Mouse (Mus musculus) brown adipose tissue, adult 24 weeks (tissue): ENCODE measurements around the gene Nolc1. TPM values are rescaled to one million over a fixed set of nuclear protein-coding genes. Genes with fewer than 3 reads are reported as not detected.
A peak's percentile ranks its signal among the peaks of the same experiment; 100 is the strongest.
"Not testable (repeated sequence)": the region's sequence is repeated elsewhere in the genome, so short reads cannot be mapped to it uniquely, and the experiment has no call there.

Source experiments
- H3K27ac ChIP-seq: fragments of 200-500 bp; replicated peaks from 2 replicates; pipeline ENCODE4 v1.5.1; 2012; ENCODE audit warnings: low read depth, mild to moderate bottlenecking, low read length
- H3K4me1 ChIP-seq: fragments of 200-500 bp; 2 replicates; pipeline ENCODE4 v1.6.1; 2012; ENCODE audit warnings: low read length, mixed read lengths; ENCODE audit not compliant: control insufficient read depth, insufficient read depth, insufficient read length
- H3K4me3 ChIP-seq: fragments of 200-500 bp; 2 replicates; pipeline ENCODE4 v1.5.1; 2012; ENCODE audit warnings: low read depth, mild to moderate bottlenecking, low read length, moderate library complexity; ENCODE audit not compliant: insufficient read depth
- polyA plus RNA-seq: library from polyadenylated mRNA; stranded (reverse); fragments of >200 nt; gene quantifications from 2 replicates; pipeline ENCODE4 v1.2.4, GENCODE M21; 2012; ENCODE audit not compliant: missing spikeins, insufficient read depth, insufficient read length

The Nolc1 gene
- polyA plus RNA-seq, 1 experiment, result 21.2 TPM

DNA sequence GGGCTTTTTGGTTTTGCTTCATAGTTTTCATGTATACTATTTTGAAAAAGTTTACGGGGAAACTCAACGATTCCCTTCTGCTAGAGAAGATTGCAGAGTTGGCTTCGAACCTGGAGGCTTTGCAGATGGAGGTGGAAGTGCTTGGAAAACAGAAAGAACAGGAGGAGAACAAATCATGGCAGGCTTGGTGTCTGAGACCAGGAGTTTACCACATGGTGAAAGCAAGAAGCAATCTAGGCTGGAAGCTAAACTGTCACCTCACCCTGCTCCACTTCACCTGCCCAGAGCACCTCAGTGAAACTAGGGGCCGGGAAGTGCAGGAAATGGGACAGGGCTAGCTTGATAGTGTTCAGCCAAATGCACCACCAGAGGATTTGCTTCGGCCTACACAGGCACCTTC, 20.7 kb downstream of the Nolc1 start:
- Histone ChIP-seq H3K4me3 (no peak overlapping the region), H3K4me1 (no peaks in the 10 kb centered on the region), H3K27ac (0 out of 2 replicates have a peak overlapping the region, but pooled peaks have one; percentile 0)

DNA sequence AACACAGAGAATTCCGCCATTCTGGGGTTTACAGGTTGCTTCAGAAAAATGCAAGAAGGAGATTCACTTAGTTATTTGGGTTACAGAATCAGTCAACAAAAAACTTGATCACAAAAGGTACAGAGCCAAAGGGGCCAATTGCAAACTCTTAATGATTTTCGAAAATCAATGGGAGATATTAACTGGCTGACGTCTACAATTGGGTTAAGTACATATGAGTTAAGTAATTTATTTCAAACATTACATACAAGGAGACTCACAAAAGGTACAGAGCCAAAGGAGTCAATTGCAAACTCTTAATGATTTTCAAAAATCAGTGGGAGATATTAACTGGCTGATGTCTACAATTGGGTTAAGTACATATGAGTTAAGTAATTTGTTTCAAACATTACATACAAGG, 23.9 kb downstream of the Nolc1 start:
- no peaks in the 10 kb centered on the region for H3K4me1 ChIP-seq
- H3K27ac ChIP-seq, result no peak overlapping the region
- no peak overlapping the region for H3K4me3 ChIP-seq

DNA sequence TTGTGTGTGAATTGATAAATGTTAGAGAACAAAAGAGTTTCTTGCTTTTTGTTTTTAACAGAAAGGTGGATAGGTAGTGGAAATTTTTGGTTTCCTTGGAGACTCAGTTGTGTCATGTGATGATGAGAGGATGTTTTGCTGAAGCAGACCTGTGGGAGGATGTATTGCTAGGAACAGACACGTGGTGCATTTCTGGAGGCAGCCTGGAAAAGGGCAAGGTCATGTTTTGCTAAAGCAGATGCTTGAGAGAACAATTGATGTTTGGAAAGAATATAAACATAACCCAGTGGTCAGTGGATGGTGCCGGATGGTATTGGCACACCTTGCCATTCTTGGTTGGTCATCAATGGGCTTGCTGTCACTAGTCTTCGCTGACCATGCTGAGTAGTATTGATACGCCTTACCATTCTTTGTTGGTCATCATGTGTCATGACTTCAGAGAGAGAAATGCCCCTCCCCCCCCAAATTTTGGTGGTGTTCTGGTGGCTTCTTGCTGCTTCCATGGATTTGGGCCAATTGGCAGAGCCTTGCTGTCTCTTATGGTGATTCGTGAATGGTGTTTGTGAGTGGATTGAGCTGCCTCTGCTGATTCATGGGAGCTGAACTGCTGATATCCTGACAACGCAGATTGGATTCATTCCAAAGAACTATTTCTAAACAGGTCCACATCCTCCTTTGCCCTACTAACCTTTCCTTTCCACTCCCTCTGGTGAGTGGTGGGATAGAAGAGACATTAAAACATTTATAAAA, 27.9 kb downstream of the Nolc1 start:
- no peaks in the 10 kb centered on the region for H3K4me1 ChIP-seq
- no peak overlapping the region for H3K4me3 ChIP-seq
- peak overlapping the region; percentile 23 for H3K27ac ChIP-seq

DNA sequence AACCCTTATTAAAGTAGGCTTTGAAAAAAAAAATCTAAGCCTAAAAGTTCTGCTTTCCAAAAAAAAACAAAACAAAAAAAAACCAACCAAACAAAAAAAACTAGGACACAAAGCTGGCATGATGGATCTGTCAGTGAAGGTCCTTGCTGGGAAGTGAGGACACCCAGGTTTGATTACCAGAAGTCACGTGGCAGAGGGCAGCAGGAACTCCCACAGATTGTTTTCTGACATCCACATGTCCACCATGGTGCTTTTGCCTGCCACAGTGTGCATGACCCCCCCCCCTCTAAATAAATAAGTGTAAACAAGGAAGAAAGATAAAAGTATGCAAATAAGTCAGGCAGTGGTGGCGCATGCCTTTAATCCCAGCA, 28.5 kb downstream of the Nolc1 start:
- peak overlapping the region; percentile 85 for H3K27ac ChIP-seq
- no peak overlapping the region for H3K4me3 ChIP-seq
- H3K4me1 ChIP-seq, result no peaks in the 10 kb centered on the region

DNA sequence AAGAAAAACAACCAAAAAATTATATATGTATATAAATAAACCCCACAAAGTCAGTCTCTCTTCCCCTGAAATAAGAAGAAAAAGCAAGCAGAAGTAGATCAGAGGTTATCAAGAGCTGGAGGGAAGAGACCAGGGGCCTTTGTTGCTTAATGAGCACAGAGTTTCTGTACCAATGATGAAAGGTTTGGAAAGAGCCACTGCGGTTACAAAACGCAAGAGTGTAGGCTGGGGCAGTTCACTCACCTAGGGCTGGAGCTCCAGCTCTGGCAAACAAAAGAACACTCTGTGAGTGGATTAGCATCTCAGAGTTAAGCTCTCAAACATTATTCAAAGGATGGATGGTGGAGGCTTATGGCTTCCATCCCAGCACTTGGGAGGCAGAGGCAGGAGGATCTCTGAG, 34.6 kb downstream of the Nolc1 start:
- H3K4me1 ChIP-seq, result no peaks in the 10 kb centered on the region
- no peak overlapping the region for H3K4me3 ChIP-seq
- no peak overlapping the region for H3K27ac ChIP-seq

DNA sequence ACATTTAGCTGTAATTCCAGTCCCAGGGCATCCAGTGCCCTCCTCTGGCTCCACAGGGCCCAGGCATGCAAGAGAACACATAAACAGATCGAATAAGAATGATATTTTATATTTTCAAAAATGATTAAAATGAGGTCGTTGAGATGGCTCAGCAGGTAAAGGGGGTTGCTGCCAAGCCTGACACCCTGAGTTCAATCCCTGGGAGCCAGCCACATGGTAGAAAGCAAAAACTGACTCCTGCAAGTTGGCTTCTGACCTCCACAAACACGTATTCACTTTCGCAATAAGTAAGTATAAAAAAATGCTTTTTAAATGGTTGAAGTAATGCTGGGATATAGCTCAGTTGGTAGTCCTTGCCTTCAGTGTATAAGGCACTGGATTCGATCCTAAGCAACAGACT, 35.1 kb downstream of the Nolc1 start:
- no peak overlapping the region for H3K4me3 ChIP-seq
- H3K27ac ChIP-seq, result no peak overlapping the region
- H3K4me1 ChIP-seq, result no peaks in the 10 kb centered on the region

DNA sequence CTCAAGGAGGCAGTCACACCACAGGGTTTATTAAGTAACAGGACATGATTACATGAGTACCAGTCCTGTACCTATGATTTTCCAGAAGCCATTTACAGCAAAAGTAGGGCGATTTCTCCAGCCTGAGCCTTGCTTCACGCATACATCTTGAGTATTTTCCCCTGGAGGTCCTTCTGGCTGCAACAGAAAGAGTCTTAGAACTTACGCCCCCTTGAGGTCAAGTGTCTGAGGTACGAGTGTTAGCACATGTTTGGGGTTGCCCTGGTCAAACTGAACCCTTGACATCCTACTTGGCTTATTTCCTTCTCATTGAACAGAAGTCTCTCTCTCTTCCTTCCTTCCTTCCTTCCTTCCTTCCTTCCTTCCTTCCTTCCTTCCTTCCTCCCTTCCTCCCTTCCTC, 39.0 kb downstream of the Nolc1 start:
- Histone ChIP-seq H3K27ac (no peak overlapping the region), H3K4me1 (no peaks in the 10 kb centered on the region), H3K4me3 (no peak overlapping the region)

DNA sequence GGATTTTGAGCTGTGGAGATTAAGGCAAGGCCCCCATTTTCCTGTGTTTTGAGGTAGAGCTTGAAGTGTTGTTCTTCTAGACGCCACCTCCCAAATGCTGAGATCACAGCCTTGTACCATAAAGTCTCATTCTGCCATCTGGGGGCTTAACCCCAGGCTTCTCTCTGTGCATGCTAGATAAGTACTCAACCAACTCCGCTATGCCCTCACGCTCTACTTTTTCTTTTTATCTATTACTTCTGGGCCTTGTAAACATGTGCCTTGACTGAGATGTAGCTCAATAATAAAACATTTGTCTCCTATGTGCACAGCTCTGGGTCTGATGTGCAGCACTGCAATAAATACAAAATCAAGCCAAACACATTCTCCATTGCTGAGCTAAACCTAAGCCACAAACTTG, 43.8 kb downstream of the Nolc1 start:
- H3K4me3 ChIP-seq, result no peak overlapping the region
- H3K4me1 ChIP-seq, result no peaks in the 10 kb centered on the region
- no peak overlapping the region for H3K27ac ChIP-seq

DNA sequence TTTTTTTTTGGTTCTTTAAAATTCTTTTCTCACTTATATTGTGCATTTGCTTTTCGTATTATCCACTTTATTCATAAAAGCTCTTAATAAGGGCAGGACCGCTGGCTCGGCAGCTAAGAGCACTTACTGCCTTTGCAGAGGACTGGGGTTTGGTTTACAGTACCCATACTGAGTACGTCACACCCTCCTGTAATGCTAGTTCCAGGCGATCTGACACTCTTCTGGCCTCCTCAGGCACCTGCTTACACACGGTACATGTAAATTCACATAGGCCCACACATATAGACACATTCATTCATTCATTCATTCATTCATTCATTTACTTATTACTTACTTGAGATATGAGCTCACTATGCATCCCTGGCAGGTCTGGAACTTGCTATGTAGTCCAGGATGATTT, 45.2 kb downstream of the Nolc1 start:
- Histone ChIP-seq H3K27ac (no peak overlapping the region), H3K4me1 (no peaks in the 10 kb centered on the region), H3K4me3 (no peak overlapping the region)

DNA sequence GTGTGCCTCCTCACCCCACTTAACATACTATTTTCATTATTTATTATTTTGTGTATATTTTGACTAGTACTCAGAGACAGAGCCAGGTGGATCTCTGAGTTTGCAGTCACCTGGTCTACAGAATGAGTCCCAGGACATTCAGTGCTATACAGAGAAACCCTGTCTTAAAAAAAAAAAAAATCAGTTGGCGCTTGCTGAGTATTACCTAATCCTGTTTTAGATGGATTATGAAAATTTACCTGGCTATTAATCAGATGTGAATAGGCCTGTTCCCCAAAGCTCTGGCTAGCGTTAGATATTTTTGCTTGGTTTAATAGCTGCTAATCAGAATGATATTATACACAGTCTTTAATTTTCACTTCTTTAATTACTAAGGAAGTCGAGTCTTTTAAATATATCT, 48.2 kb downstream of the Nolc1 start:
- Histone ChIP-seq H3K27ac (no peak overlapping the region), H3K4me1 (no peaks in the 10 kb centered on the region), H3K4me3 (no peak overlapping the region)

DNA sequence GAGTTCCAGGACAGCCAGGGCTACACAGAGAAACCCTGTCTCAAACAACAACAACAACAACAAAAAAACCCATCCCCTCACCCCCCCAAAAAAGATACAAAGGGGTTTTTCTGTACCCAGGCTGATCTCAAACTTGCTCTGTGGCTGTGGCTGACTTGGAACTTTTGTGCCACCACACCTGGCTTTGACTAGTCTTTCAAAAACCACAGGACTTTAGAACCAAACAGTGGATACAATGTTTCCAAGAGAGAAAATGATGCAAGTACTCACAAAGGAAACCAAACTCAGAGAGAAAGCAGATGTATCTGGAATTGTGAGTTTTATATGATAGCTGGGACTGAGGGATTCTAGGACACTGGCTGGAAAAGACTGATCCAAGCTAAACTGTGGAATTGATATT, 49.0 kb downstream of the Nolc1 start:
- Histone ChIP-seq H3K27ac (no peak overlapping the region), H3K4me3 (no peak overlapping the region)

DNA sequence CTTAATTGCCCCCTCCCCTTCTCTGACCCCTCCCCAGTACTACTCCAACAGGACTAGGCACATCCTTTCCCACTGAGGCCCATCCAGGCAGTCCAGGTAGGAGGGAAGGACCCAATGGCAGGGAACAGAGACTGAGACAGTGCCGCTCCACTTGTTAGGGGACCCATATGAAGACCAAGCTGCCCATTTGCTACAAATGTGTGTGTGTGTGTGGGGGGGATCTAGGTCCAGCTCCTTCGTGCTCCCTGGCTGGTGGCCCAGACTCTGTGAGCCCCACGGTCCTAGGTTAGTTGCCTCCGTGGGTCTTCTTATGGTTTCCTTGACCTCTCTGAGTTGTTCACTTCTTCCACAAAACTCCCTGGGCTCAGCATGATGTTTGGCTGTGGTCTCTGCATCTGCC, 50.6 kb downstream of the Nolc1 start:
- Histone ChIP-seq H3K4me3 (no peak overlapping the region), H3K4me1 (0 out of 2 replicates have a peak, but pooled peaks cover 2% of the 10 kb centered on the region), H3K27ac (no peak overlapping the region)

More for the DNA sequence above, 49.0 kb downstream of the Nolc1 start:
- no peaks in the 10 kb centered on the region for H3K4me1 ChIP-seq

DNA sequence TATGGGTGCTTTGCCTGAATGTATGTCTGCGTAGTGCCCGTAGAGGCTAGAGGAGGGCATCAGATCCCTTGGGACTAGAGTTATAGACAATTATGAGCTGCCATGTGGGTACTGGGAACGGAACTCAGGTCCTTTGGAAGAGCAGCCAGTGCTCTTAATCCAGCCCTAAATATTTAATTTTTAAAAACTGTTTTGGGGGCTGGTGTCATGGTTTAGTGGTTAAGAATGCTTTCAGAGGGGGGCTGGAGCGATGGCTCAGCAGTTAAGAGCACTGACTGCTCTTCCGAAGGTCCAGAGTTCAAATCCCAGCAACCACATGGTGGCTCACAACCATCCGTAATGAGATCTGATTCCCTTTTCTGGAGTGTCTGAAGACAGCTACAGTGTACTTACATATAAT, 54.1 kb downstream of the Nolc1 start:
- not testable (repeated sequence) for H3K27ac ChIP-seq, H3K4me3 ChIP-seq, H3K4me1 ChIP-seq

DNA sequence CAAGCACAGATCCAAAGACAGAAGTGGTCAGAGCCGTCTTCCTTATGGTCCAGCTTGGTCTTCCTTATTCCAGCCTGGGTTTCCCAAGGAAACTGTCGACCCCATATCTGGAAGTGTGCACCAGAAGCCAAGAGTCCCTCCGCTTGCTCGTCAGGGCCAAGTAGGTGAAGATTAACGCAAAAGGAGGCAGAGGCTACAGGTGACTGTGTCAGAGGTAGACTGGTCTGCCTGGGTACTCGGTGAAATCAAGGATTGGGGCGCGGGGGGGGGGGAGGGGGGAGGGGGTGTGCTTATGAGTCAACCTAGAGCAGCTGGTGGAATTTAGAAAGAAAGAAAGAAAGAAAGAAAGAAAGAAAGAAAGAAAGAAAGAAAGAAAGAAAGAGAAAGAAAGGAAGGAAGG, 55.6 kb downstream of the Nolc1 start:
- Histone ChIP-seq H3K4me3 (peak overlapping the region; percentile 40; the same call in 1 of the 2 replicates), H3K4me1 (0 out of 2 replicates have a peak, but pooled peaks cover 2% of the 10 kb centered on the region), H3K27ac (no peak overlapping the region)

DNA sequence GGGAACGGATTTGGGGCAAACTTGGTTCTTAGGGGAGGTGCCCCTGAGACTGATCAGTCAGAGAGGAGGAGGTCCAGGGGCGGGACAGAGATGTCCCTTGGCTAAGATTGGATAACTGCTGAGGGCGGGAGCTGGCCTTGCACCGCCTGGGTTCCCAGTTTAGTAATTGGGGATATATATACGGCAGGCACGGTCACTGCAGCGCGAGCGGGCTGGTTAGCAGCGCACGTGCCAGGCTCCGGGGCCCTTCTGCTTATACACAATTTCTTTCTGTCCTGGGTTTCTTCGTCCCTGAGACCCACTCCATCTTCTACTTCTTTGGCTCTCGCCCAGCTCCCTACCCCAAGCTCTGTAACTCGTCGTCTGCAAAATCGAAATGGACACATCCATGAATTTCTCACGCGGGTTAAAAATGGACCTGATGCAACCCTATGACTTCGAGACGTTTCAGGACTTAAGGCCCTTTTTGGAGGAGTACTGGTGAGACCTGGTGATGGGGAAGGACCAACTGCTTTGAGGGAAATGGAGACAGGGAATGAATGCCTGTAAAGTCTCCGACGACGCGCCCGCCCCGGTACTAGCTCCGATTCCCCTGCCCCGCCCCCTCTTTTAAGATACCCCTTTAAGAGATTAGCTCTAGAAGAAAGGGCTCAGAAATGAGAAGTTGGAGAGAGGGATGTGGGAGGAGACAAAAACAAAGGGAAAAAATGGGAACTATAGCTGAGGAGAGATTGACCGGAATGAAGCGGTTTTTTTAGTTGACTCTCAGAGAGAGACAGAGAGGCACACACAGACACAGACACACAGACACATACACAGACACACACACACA, 56.2 kb downstream of the Nolc1 start, which contains the start of gene Elovl3:
TSS of gene Elovl3 (plus strand) at position 204 of the 832 bp plus-strand sequence.
- H3K4me3 ChIP-seq, result peak within 1 kb of the TSS; percentile 40
- H3K27ac ChIP-seq, result no peak within 1 kb of the TSS
- H3K4me1 ChIP-seq, result peaks cover 4% of the 10 kb centered on the region; the same call in 1 of the 2 replicates
